Mouse (Mus musculus) C3H10T1/2 (cell line): Measurements from ENCODE around the gene Sostdc1. TPM values are rescaled to one million over a fixed set of nuclear protein-coding genes. Genes with fewer than 3 reads are reported as not detected.

Experiments
- polyA plus RNA-seq, 2 experiments: library from polyadenylated mRNA; unstranded; fragments of >200 nt; fragmentation: generic; extraction: Trizol; gene quantifications; one replicate each; pipeline ENCODE4 v1.2.1; 2012; ENCODE audit warnings: missing spikeins in 2 of 2

The Sostdc1 gene
- polyA plus RNA-seq = not detected

GRCm38 (mm10) chr12:36313916-36314315, at the start of gene Sostdc1:
Gene Sostdc1, plus strand, starts transcription at chr12:36314139.

Other genes with a start within 250 kb of the Sostdc1 start
- gene Ankmy2, start 157.0 kb upstream of the Sostdc1 start, polyA plus RNA-seq = 10 to 100 TPM in 1 of 2 experiments, 1 to 10 TPM in 1; 2.4 to 20.8 TPM
- gene Bzw2, start 156.1 kb upstream of the Sostdc1 start, polyA plus RNA-seq = 10 to 100 TPM; 19.8 to 37.7 TPM
- not detected for gene Lrrc72, start 60.7 kb upstream of the Sostdc1 start, polyA plus RNA-seq
- gene Ispd, start 67.3 kb downstream of the Sostdc1 start, polyA plus RNA-seq = under 1 TPM; 0.11 to 0.52 TPM
- gene D630036H23Rik, start 68.0 kb downstream of the Sostdc1 start, polyA plus RNA-seq = 1 to 10 TPM in 1 of 2 experiments, under 1 TPM in 1; 0.51 to 1.2 TPM